Mouse (Mus musculus) forebrain, embryonic 12.5 days (tissue): Measurements from ENCODE around the gene Arsj. TPM values are rescaled to one million over a fixed set of nuclear protein-coding genes. Genes with fewer than 3 reads are reported as not detected.

Experiments used
- ATAC-seq: fragments of 200-750 bp; cut with Nextera tagmentation; 2 replicates; pipeline ENCODE4 v1.8.0; 2017; ENCODE audit warnings: moderate TSS enrichment; ENCODE audit not compliant: low FRiP score
- H3K27ac ChIP-seq: fragments of 300-500 bp; sonication (generic); 2 replicates; pipeline ENCODE4 v1.5.1; 2016; ENCODE audit warnings: mild to moderate bottlenecking
- H3K27me3 ChIP-seq: fragments of 300-500 bp; sonication (generic); 2 replicates; pipeline ENCODE4 v1.6.1; 2016; ENCODE audit warnings: mild to moderate bottlenecking
- H3K36me3 ChIP-seq: fragments of 300-500 bp; sonication (generic); replicated peaks from 2 replicates; pipeline ENCODE4 v1.6.1; 2016; ENCODE audit warnings: mild to moderate bottlenecking
- H3K4me1 ChIP-seq: fragments of 300-500 bp; sonication (generic); 2 replicates; pipeline ENCODE4 v1.6.1; 2016
- H3K4me2 ChIP-seq: fragments of 300-500 bp; sonication (generic); 2 replicates; pipeline ENCODE4 v1.6.1; 2016; ENCODE audit warnings: mild to moderate bottlenecking, moderate library complexity
- H3K4me3 ChIP-seq: fragments of 300-500 bp; sonication (generic); replicated peaks from 2 replicates; pipeline ENCODE4 v1.5.1; 2016; ENCODE audit warnings: mild to moderate bottlenecking
- H3K9ac ChIP-seq: fragments of 300-500 bp; sonication (generic); 2 replicates; pipeline ENCODE4 v1.6.1; 2016; ENCODE audit warnings: mild to moderate bottlenecking
- H3K9me3 ChIP-seq: fragments of 300-500 bp; sonication (generic); 2 replicates; pipeline ENCODE4 v1.6.1; 2016
- WGBS: fragments of 180-500 bp; shearing (Covaris S2); methylation state at CpG from one replicate; pipeline ENCODE4 v1.1.7; 2016; 5-methylcytosine and 5-hydroxymethylcytosine counted together
- polyA plus RNA-seq: library from polyadenylated mRNA; unstranded; fragments of >200 nt; fragmentation: Nextera tagmentation; extraction: Ambion mirVana; gene quantifications from 2 replicates; pipeline ENCODE4 v1.2.1, GENCODE M21; 2016

Arsj gene
- polyA plus RNA-seq, 1 experiment from 2014 or later, result 0.22 TPM

DNA sequence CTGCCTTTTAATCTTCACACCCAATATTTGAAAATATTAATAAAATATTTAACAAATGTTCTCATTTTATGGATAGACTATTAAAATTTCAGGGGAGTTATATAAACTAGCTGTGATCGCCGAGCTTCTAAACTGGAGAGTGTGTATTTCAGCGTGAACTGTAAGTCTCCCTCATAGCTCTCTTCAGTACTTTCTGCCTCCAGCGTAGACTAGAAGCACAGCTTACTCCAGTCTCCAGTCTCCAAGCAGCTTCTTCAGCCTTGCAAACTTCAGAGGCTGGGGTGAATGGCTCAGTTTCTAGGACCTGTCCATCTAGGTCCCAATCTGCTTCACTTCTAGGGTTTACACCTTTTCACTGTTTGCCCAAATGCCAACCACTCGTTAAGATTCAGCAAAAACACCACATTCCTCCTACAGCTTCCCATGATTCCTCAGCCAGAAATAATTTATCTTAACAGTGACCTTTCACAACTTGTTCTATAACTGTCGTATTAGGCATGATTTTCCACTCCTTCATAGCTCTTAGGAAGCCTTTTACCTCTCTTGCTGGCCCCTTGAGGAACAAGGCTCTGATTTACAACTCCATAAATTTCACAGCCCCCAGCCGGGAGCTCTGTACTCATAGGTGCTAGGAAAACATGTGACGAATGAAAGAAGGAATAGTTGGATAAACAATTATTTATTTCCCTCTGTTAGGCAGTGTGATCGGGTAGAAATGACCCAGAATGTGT, 9.5 kb downstream of the Arsj start:
- no peaks in the 10 kb centered on the region for H3K36me3 ChIP-seq
- no peak overlapping the region for H3K27ac ChIP-seq
- no peak overlapping the region for H3K9ac ChIP-seq
- H3K27me3 ChIP-seq, result no peaks in the 10 kb centered on the region
- no peak overlapping the region for H3K4me3 ChIP-seq
- WGBS, result 78% methylated on average over 9 of the region's 9 CpGs
- no peak for ATAC-seq
- H3K4me1 ChIP-seq, result no peaks in the 10 kb centered on the region
- no peaks in the 10 kb centered on the region for H3K9me3 ChIP-seq
- H3K4me2 ChIP-seq, result no peak overlapping the region

DNA sequence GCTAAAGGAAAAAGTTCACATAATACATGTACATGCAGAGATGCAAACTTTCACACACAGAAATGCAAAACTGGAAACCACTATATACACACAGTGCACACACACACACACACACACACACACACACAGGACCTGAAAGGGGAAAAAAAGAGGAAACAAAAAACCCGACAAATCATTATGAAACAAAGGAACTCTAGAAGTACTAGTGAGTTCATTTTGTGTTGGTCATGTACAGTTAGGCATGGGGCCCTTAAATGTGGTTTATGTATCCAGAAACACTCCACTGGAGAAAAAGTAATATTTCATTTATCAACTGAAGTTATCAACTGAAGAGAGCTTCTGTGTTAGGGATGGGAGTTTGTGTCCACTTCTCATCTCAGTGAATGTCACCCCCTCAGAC, 10.2 kb downstream of the Arsj start:
- H3K36me3 ChIP-seq, result no peaks in the 10 kb centered on the region
- H3K27ac ChIP-seq, result no peak overlapping the region
- H3K27me3 ChIP-seq, result no peaks in the 10 kb centered on the region
- no peaks in the 10 kb centered on the region for H3K4me1 ChIP-seq
- H3K9me3 ChIP-seq, result no peaks in the 10 kb centered on the region
- no peak overlapping the region for H3K4me2 ChIP-seq
- WGBS, result 75% methylated on average over 1 of the region's 1 CpGs
- no peak overlapping the region for H3K4me3 ChIP-seq
- H3K9ac ChIP-seq, result no peak overlapping the region
- ATAC-seq, result no peak

DNA sequence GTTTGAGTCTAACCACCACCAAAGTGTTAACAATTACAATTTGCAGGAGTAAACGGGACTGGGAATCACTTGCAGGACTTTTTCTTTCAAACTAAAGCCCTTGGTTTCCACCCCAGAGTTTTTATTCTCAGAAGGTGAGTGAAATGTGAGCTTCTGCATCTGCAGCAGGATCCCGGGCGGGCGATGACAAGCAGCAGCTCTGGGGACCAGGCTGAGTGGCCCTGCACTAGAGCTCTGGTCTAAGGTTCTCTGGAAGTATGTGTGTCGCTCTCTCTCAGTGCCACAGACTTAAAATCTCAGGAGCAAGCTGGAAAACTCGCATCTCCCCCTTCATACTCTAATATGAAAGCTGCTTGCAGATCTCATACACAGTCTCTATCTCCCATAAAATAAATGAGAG, 15.8 kb downstream of the Arsj start:
- no peak for ATAC-seq
- H3K4me2 ChIP-seq, result no peak overlapping the region
- no peaks in the 10 kb centered on the region for H3K9me3 ChIP-seq
- H3K4me1 ChIP-seq, result no peaks in the 10 kb centered on the region
- H3K36me3 ChIP-seq, result no peaks in the 10 kb centered on the region
- no peak overlapping the region for H3K9ac ChIP-seq
- 84% methylated on average over 6 of the region's 6 CpGs for WGBS
- no peaks in the 10 kb centered on the region for H3K27me3 ChIP-seq
- H3K27ac ChIP-seq, result no peak overlapping the region
- no peak overlapping the region for H3K4me3 ChIP-seq

DNA sequence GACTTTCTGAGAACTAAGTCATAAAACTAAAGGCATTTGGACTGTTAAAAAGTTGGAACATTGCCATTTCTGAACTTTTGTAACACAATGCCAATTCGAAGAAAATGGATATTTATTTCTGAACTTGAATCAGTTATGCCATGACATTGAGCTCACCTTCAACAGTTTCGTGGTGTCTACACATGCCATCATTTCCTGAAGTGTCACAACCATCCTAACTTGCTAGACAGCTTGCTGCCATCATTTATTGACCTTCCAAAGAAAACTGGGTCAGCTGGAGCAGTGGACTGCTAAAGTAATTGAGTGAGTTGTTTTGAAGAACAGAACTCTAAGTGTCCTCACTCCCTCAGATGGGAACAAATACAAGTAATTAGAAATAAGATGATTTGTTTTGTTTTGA, 16.2 kb downstream of the Arsj start:
- H3K27ac ChIP-seq, result no peak overlapping the region
- no peak for ATAC-seq
- no peaks in the 10 kb centered on the region for H3K27me3 ChIP-seq
- no peaks in the 10 kb centered on the region for H3K36me3 ChIP-seq
- 77% methylated on average over 2 of the region's 2 CpGs for WGBS
- no peak overlapping the region for H3K4me2 ChIP-seq
- no peak overlapping the region for H3K4me3 ChIP-seq
- H3K4me1 ChIP-seq, result no peaks in the 10 kb centered on the region
- no peak overlapping the region for H3K9ac ChIP-seq
- H3K9me3 ChIP-seq, result no peaks in the 10 kb centered on the region

DNA sequence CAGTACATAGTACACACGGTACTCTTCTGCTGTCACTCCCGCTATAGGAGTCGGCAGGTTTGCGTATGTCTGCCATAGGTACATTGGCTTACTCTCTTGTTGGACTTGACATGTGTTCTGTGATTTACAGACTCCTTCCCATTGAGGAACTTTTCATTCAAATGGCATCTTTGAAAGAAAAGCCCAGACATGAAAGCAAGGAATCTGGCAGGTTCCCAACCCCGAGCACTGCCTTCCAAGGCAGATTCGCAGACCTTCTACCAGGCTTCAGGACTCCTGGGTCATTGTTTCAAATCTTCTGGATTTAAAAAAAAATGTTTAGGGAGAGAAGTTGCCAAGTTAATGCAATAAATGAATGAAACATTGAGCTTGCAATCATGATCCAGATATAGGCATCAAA, 19.8 kb downstream of the Arsj start:
- H3K36me3 ChIP-seq, result no peaks in the 10 kb centered on the region
- H3K9me3 ChIP-seq, result no peaks in the 10 kb centered on the region
- H3K4me3 ChIP-seq, result no peak overlapping the region
- whole genome bisulfite sequencing, result 85% methylated on average over 6 of the region's 6 CpGs
- ATAC-seq, result no peak
- H3K9ac ChIP-seq, result no peak overlapping the region
- no peak overlapping the region for H3K4me2 ChIP-seq
- H3K4me1 ChIP-seq, result no peaks in the 10 kb centered on the region; the same call in 1 of the 2 replicates
- no peak overlapping the region for H3K27ac ChIP-seq
- no peaks in the 10 kb centered on the region for H3K27me3 ChIP-seq

DNA sequence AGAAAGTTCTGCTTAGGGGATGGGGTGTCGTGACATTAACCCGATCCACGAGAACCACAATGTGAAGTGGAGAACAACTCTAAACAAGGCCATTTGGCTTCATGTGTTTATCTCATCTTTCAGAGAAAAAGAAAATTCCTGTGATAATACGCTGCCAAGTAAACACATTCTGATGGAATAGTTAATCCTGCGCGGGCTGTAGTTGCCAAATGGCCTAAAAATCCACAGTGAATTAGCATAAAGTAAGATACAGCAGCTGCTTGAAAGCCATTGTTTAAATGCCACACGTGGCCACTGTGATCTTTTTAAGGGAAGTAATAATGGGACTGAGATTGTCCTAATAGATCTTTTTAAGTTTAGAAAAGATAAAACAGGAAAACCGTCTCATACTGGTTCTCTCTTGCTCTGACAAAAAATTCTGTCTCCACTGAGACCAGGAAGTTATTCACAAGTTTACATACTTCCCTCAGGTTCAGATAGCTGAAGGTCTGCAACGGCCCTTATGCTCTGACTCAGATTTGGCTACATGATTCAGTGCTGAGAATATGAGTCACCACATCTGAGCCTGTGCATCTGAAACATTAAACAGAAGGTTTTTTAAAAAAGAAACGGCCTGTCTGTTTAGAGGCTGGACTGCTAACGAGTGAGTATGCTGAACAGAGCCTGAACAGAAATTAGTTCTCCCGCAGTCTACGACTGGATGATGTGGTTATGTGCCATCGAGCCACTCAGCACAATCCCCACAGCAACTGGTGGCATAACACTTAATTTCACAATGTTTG, 21.4 kb downstream of the Arsj start:
- no peaks in the 10 kb centered on the region for H3K9me3 ChIP-seq
- no peaks in the 10 kb centered on the region; the same call in 1 of the 2 replicates for H3K4me1 ChIP-seq
- H3K9ac ChIP-seq, result no peak overlapping the region
- WGBS, result 67% methylated on average over 14 of the region's 14 CpGs
- H3K27ac ChIP-seq, result no peak overlapping the region
- no peaks in the 10 kb centered on the region for H3K27me3 ChIP-seq
- 0 out of 2 replicates have a peak, but pooled peaks have one; percentile 39 for ATAC-seq
- no peak overlapping the region for H3K4me3 ChIP-seq
- no peak overlapping the region for H3K4me2 ChIP-seq
- no peaks in the 10 kb centered on the region for H3K36me3 ChIP-seq

DNA sequence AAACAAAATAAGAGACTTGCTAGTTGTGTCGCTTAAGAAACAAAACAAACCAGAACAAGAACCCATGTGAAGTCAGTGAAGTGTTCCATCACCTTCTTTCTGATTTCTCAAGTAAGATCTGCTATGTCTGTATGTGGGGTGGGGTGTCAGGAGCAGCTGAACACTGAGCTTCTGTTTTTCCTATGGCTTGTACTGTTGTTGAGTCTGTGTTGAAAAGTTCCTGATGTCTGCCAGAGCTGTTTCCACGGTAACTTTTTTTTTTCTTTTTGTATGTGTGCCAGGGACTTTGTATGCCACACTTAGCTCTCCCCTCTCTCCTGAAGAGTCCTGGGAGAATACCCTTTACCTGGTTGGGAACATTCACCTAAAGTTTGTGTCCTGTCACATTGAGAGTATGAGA, 34.0 kb downstream of the Arsj start:
- no peaks in the 10 kb centered on the region for H3K9me3 ChIP-seq
- WGBS, result 76% methylated on average over 2 of the region's 2 CpGs
- no peak overlapping the region for H3K4me3 ChIP-seq
- no peak overlapping the region for H3K9ac ChIP-seq
- H3K27ac ChIP-seq, result no peak overlapping the region
- no peaks in the 10 kb centered on the region for H3K36me3 ChIP-seq
- no peak for ATAC-seq
- H3K27me3 ChIP-seq, result no peaks in the 10 kb centered on the region
- H3K4me1 ChIP-seq, result no peaks in the 10 kb centered on the region; the same call in 1 of the 2 replicates
- H3K4me2 ChIP-seq, result no peak overlapping the region

DNA sequence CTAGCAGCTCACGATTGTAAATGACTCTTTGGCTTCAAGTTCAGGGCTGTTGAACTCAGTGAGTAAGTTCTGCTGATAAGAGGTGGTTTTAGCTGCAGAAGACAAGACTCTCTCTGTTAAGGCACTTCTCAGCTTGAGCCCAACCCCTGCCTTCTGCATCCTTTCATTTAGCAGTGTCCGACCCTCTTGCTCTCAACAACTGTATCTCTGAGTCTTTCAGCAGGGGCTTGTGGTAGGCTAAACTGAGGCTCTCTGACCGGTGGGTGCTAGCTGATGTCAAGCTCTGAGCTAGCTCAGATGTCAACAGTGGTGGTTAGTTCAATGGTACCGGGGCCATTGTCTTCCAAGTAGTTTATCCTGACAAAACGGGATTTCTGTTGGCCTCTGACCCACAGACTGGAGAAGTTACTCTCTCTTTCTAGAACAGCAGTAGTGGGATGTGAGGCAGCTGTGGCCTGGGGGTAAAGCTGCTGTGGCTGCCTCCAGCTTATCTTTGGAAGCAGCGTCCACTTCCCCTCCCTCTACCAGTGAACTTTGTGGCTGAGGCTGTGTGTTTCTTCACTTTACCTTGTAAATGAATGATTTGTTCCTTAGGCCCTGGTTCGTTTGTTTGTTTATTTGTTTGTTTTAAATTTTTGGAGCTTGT, 34.6 kb downstream of the Arsj start:
- Histone ChIP-seq H3K4me1 (no peaks in the 10 kb centered on the region; the same call in 1 of the 2 replicates), H3K36me3 (no peaks in the 10 kb centered on the region), H3K27me3 (no peaks in the 10 kb centered on the region), H3K4me2 (no peak overlapping the region), H3K4me3 (no peak overlapping the region), H3K27ac (no peak overlapping the region), H3K9me3 (no peaks in the 10 kb centered on the region), H3K9ac (no peak overlapping the region)
- no peak for ATAC-seq
- 72% methylated on average over 7 of the region's 7 CpGs for WGBS

DNA sequence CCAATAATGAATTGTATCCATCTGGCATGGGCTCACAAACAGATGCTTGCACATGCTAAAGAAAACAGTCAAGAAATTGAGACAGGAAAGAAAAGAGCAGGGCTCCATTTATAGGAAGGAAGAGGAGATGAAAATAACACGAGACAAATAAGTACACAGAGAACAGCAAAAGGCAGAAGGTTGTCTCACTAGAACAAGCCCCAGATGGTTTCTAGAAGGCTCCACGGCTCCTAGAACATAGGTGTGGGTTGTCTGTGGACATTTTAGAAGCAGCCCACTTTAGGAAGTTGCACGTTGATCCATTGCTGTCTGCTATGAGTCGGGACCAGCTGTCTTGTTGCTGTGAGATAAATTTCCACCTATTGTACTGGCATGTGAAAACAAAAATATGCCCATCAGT, 37.2 kb downstream of the Arsj start:
- WGBS, result 85% methylated on average over 4 of the region's 4 CpGs
- Histone ChIP-seq H3K4me1 (no peaks in the 10 kb centered on the region; the same call in 1 of the 2 replicates), H3K36me3 (no peaks in the 10 kb centered on the region), H3K4me2 (no peak overlapping the region), H3K9ac (no peak overlapping the region), H3K4me3 (no peak overlapping the region), H3K27ac (no peak overlapping the region), H3K27me3 (no peaks in the 10 kb centered on the region), H3K9me3 (no peaks in the 10 kb centered on the region)
- ATAC-seq, result no peak

DNA sequence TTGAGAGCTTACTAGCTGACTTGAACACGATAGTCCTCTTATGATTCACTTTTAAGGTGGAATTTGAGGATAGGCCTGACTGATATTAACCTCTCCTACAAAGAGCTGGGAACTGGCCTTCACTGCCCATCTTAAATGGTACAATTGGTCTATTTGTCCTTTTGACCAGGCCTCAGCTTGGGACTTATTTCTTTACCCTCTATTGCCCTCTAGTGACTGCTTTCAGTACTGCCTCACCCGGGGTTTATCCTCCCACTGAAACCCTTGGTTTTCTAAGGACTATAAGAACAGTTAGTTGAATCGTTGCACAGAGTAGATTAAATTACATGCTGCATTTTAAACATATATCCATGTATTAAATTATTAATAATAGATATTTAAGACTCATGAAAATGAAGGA, 39.4 kb downstream of the Arsj start:
- Histone ChIP-seq H3K9ac (no peak overlapping the region), H3K4me1 (no peaks in the 10 kb centered on the region; the same call in 1 of the 2 replicates), H3K4me3 (no peak overlapping the region), H3K27ac (no peak overlapping the region), H3K27me3 (no peaks in the 10 kb centered on the region), H3K4me2 (no peak overlapping the region), H3K9me3 (no peaks in the 10 kb centered on the region), H3K36me3 (no peaks in the 10 kb centered on the region)
- peak; percentile 78 for ATAC-seq
- 35% methylated on average over 3 of the region's 3 CpGs for WGBS

DNA sequence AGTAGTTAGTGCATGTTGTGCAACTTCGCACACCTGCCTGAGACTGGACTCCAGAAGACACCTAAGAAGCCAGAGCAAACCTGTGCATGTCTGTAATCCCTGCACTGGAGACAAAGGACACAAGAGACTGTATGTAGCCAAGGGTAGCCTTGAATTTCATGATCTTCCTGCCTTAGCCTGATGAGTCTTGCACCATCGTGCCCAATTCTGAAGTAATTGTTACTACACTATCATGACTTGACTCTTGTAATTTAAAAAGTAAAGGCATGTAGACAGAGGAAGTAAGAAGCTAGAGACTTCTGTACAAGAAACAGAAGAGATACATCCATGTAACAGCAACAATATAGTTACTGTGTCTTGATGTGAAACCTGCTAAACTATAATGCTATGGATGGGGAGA, 40.7 kb downstream of the Arsj start:
- WGBS, result 84% methylated on average over 2 of the region's 2 CpGs
- H3K4me3 ChIP-seq, result no peak overlapping the region
- H3K4me2 ChIP-seq, result no peak overlapping the region
- no peaks in the 10 kb centered on the region for H3K36me3 ChIP-seq
- ATAC-seq, result no peak
- H3K9me3 ChIP-seq, result no peaks in the 10 kb centered on the region
- no peak overlapping the region for H3K9ac ChIP-seq
- H3K4me1 ChIP-seq, result no peaks in the 10 kb centered on the region; the same call in 1 of the 2 replicates
- no peaks in the 10 kb centered on the region for H3K27me3 ChIP-seq
- H3K27ac ChIP-seq, result no peak overlapping the region

DNA sequence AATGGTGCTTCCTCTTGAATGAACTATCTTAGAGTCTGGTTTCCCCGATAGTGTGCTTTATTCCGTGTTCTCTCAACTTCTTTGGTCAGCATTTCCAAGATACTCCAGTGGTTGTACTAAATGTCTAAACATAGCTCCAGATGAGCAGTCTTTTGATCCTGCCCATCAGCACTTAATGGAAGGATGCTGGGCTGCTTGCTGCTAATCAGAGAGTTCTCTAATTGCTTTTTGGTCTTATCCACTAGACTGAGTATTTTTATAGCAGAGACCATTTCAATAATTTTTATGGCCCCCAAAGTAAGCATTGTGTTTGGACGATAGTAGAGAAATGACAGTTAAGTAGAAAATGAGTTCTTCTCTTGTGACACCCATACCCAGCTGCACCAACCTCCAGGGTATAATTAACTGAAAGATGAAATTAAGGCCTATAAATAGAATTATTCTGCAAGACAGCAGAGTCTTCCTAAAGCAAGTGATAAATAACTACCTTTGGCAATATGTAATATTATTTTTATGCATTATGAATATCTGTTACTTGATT, 67.1 kb downstream of the Arsj start:
- H3K4me3 ChIP-seq, result no peak overlapping the region
- no peak overlapping the region for H3K4me2 ChIP-seq
- H3K36me3 ChIP-seq, result no peaks in the 10 kb centered on the region
- no peaks in the 10 kb centered on the region for H3K4me1 ChIP-seq
- WGBS, result 96% methylated on average over 3 of the region's 3 CpGs
- H3K27ac ChIP-seq, result no peak overlapping the region
- no peaks in the 10 kb centered on the region for H3K27me3 ChIP-seq
- no peak overlapping the region for H3K9ac ChIP-seq
- H3K9me3 ChIP-seq, result no peaks in the 10 kb centered on the region
- ATAC-seq, result no peak
